Mouse (Mus musculus): ENCODE measurements around the gene Hbb-bt. TPM values are rescaled to one million over a fixed set of nuclear protein-coding genes. Genes with fewer than 3 reads are reported as not detected.
"Not testable (repeated sequence)": the region's sequence is repeated elsewhere in the genome, so short reads cannot be mapped to it uniquely, and the experiment has no call there.

The Hbb-bt gene
- polyA plus RNA-seq, 1 experiment: not detected

DNA sequence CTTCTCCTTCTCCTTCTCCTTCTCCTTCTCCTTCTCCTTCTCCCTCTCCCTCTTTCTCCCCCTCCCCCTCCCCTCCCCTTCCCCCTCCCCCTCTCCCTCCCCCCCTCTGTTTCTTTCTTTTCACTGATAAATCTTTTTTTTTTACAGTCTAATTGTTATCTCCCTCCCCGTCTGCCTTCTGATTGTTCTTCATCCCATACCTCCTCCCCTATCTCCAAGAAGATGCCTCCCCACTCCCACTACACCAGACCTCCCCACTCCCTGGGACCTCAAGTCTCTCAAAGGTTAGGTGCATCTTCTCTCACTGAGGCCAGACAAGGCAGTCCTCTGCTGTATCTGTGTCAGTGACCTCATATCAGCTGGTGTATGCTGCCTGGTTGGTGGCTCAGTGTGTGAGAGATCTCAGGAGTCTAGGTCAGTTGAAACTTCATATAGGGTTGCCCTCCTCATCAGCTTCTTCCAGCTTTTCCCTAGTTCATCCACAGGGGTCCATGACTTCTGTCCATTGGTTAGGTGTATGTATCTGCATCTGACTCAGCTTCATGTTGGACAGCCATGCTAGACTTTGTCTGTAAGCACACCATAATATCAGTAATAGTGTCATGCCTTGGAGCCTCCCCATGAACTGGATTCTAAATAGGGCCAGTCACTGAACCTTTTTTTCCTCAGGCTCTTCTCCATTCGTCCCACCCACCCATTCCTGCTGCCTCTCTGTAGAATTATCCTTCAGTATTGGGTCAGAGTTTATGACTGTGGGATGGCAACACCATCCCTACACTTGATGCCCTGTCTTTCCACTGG, 30.9 kb upstream of the Hbb-bt start:
- TF ChIP-seq MAX (IDR thresholded peaks at IDR 0.05) (no peak), MYOG (IDR thresholded peaks at IDR 0.05; ENCODE audit: control insufficient read depth, extremely low read depth, insufficient read length) (no peak), CEBPB (IDR thresholded peaks at IDR 0.05; ENCODE audit: low read depth) (no peak), FOSL1 (IDR thresholded peaks at IDR 0.05; ENCODE audit: insufficient read depth, low read length, poor library complexity, severe bottlenecking) (no peak), MYOD1 (IDR thresholded peaks at IDR 0.05; ENCODE audit: control insufficient read depth, insufficient read length, low read depth) (no peak), CTCF (IDR thresholded peaks at IDR 0.05; ENCODE audit: control insufficient read depth, insufficient read depth, insufficient read length) (no peak), USF1 (IDR thresholded peaks at IDR 0.05; ENCODE audit: low read depth) (no peak)
- H3K79me3 ChIP-seq (ENCODE audit: low read depth): no peaks in the 10 kb centered on the region
- no peak overlapping the region for H3ac ChIP-seq (ENCODE audit: control insufficient read depth, insufficient read length, low read depth)
- H3K79me2 ChIP-seq (ENCODE audit: control insufficient read depth, insufficient read depth): no peaks in the 10 kb centered on the region
- no peaks in the 10 kb centered on the region for H3K27me3 ChIP-seq (ENCODE audit: control insufficient read depth, insufficient read depth, insufficient read length)
- H3K4me3 ChIP-seq (ENCODE audit: insufficient read depth, poor library complexity, severe bottlenecking): no peak overlapping the region
- H3K36me3 ChIP-seq (ENCODE audit: control insufficient read depth, insufficient read depth): no peaks in the 10 kb centered on the region

DNA sequence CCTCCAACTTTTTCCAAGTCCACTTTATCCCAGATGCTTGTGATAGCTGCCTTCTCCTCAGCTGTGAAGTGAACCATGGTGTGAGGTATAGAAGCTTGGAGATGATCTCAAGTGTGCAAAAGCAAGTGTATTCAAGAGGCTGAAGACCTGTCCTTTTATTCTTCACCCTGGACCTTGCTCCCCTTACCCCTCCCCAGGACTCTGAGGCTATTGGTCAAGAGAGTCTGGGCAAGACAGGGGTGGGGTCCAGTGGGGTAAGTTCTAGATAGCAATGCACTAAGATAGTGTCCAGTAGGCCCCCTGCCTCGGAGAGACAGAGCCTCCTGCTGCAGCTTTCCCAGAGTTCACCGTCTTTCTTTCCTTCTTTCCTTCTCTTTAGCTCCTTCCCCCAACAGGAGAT, 29.2 kb upstream of the Hbb-bt start, which contains the start of gene Hbb-bh1:
Gene Hbb-bh1, minus strand, starts transcription at position 131 of the 400 bp plus-strand sequence.
- no peaks in the 10 kb centered on the region for H3K27me3 ChIP-seq (ENCODE audit: control insufficient read depth, insufficient read depth, insufficient read length)
- H3K4me3 ChIP-seq (ENCODE audit: insufficient read depth, poor library complexity, severe bottlenecking): no peak within 1 kb of the TSS
- no peak within 1 kb of the TSS for H3ac ChIP-seq (ENCODE audit: control insufficient read depth, insufficient read length, low read depth)
- H3K36me3 ChIP-seq (ENCODE audit: control insufficient read depth, insufficient read depth): no peaks in the 10 kb centered on the region
- H3K79me2 ChIP-seq (ENCODE audit: control insufficient read depth, insufficient read depth): no peaks in the 10 kb centered on the region
- no peaks in the 10 kb centered on the region for H3K79me3 ChIP-seq (ENCODE audit: low read depth)
- TF ChIP-seq MYOG (IDR thresholded peaks at IDR 0.05; ENCODE audit: control insufficient read depth, extremely low read depth, insufficient read length) (no peak), FOSL1 (IDR thresholded peaks at IDR 0.05; ENCODE audit: insufficient read depth, low read length, poor library complexity, severe bottlenecking) (no peak), CTCF (IDR thresholded peaks at IDR 0.05; ENCODE audit: control insufficient read depth, insufficient read depth, insufficient read length) (no peak), MYOD1 (IDR thresholded peaks at IDR 0.05; ENCODE audit: control insufficient read depth, insufficient read length, low read depth) (no peak), MAX (IDR thresholded peaks at IDR 0.05) (no peak), CEBPB (IDR thresholded peaks at IDR 0.05; ENCODE audit: low read depth) (no peak), USF1 (IDR thresholded peaks at IDR 0.05; ENCODE audit: low read depth) (no peak)

DNA sequence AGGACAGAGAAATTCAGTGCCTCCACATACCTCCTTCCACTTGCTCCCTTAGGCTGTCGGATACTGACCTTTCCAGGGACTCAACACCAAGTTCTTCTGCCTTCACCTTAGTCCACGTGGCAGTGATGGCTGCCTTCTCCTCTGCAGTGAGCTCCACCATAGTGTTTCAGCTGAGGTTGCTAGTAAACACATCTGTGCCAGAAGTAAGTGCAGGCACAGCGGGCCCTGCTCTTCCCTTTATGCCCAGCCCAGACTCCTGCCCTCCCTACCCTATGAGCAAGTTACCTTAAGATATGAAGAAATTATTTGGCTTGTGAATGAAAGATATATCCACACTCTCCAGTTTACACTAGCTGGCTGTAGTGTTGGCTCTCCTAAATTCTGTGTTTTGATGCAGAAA, 26.5 kb upstream of the Hbb-bt start, which contains the start of gene Hbb-bh2:
Gene Hbb-bh2, minus strand, starts transcription at position 253 of the 400 bp plus-strand sequence.
- no peak for TF ChIP-seq FOSL1 (IDR thresholded peaks at IDR 0.05; ENCODE audit: insufficient read depth, low read length, poor library complexity, severe bottlenecking)
- TF ChIP-seq MYOD1 (IDR thresholded peaks at IDR 0.05; ENCODE audit: control insufficient read depth, insufficient read length, low read depth): no peak
- no peak for TF ChIP-seq CEBPB (IDR thresholded peaks at IDR 0.05; ENCODE audit: low read depth)
- no peak for TF ChIP-seq USF1 (IDR thresholded peaks at IDR 0.05; ENCODE audit: low read depth)
- TF ChIP-seq MAX (IDR thresholded peaks at IDR 0.05): no peak
- TF ChIP-seq CTCF (IDR thresholded peaks at IDR 0.05; ENCODE audit: control insufficient read depth, insufficient read depth, insufficient read length): no peak
- TF ChIP-seq MYOG (IDR thresholded peaks at IDR 0.05; ENCODE audit: control insufficient read depth, extremely low read depth, insufficient read length): no peak
- H3K27me3 ChIP-seq (ENCODE audit: control insufficient read depth, insufficient read depth, insufficient read length): no peaks in the 10 kb centered on the region
- H3K79me3 ChIP-seq (ENCODE audit: low read depth): no peaks in the 10 kb centered on the region

DNA sequence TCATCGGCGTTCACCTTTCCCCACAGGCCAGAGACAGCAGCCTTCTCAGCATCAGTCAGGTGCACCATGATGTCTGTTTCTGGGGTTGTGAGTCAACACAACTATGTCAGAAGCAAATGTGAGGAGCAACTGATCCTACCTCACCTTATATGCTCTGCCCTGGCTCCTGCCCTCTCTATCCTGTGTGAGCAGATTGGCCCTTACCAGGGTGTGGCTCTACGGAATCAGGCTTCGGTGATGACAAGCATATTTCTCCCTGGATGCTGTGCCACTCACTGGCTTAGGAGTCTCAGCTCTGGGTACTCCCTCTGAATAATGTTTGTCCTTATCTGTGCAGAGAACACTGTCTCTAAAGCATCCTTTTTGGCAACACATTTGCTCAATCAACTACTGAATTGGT, 14.0 kb upstream of the Hbb-bt start, which contains the start of gene Hbb-bs:
Gene Hbb-bs, minus strand, starts transcription at position 289 of the 400 bp plus-strand sequence.
- Histone ChIP-seq H3K4me3 (ENCODE audit: insufficient read depth, poor library complexity, severe bottlenecking) (no peak within 1 kb of the TSS), H3K79me2 (ENCODE audit: control insufficient read depth, insufficient read depth) (no peaks in the 10 kb centered on the region), H3K27me3 (ENCODE audit: control insufficient read depth, insufficient read depth, insufficient read length) (no peaks in the 10 kb centered on the region), H3ac (ENCODE audit: control insufficient read depth, insufficient read length, low read depth) (no peak within 1 kb of the TSS), H3K36me3 (ENCODE audit: control insufficient read depth, insufficient read depth) (no peaks in the 10 kb centered on the region), H3K79me3 (ENCODE audit: low read depth) (no peaks in the 10 kb centered on the region)
- no peak for TF ChIP-seq CTCF (IDR thresholded peaks at IDR 0.05; ENCODE audit: control insufficient read depth, insufficient read depth, insufficient read length)
- TF ChIP-seq CEBPB (IDR thresholded peaks at IDR 0.05; ENCODE audit: low read depth): no peak
- no peak for TF ChIP-seq USF1 (IDR thresholded peaks at IDR 0.05; ENCODE audit: low read depth)
- TF ChIP-seq MYOG (IDR thresholded peaks at IDR 0.05; ENCODE audit: control insufficient read depth, extremely low read depth, insufficient read length): no peak
- TF ChIP-seq MAX (IDR thresholded peaks at IDR 0.05): no peak
- TF ChIP-seq FOSL1 (IDR thresholded peaks at IDR 0.05; ENCODE audit: insufficient read depth, low read length, poor library complexity, severe bottlenecking): no peak
- no peak for TF ChIP-seq MYOD1 (IDR thresholded peaks at IDR 0.05; ENCODE audit: control insufficient read depth, insufficient read length, low read depth)

More for the DNA sequence above, 26.5 kb upstream of the Hbb-bt start, which contains the start of gene Hbb-bh2:
- Histone ChIP-seq H3K4me3 (ENCODE audit: insufficient read depth, poor library complexity, severe bottlenecking) (no peak within 1 kb of the TSS), H3K79me2 (ENCODE audit: control insufficient read depth, insufficient read depth) (no peaks in the 10 kb centered on the region), H3ac (ENCODE audit: control insufficient read depth, insufficient read length, low read depth) (no peak within 1 kb of the TSS), H3K36me3 (ENCODE audit: control insufficient read depth, insufficient read depth) (no peaks in the 10 kb centered on the region)

DNA sequence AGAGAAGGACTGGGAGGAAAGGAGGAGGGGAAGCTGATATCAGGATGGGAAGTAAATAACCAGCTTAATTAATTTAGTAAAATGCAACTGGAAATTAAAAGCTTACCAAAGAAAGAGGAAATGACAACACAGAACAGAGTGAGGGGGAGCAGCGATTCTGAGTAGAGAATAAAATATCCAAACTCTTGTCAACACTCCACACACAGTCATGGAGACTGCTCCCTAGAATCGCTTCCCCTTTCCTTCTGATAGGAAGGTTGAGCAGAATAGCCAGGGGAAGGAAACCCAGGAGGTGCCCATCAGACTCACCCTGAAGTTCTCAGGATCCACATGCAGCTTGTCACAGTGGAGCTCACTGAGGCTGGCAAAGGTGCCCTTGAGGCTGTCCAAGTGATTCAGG, 13.3 kb upstream of the Hbb-bt start:
- H3K4me3 ChIP-seq (ENCODE audit: insufficient read depth, poor library complexity, severe bottlenecking); H3K27me3 ChIP-seq (ENCODE audit: control insufficient read depth, insufficient read depth, insufficient read length); H3K36me3 ChIP-seq (ENCODE audit: control insufficient read depth, insufficient read depth); H3ac ChIP-seq (ENCODE audit: control insufficient read depth, insufficient read length, low read depth); H3K79me2 ChIP-seq (ENCODE audit: control insufficient read depth, insufficient read depth); H3K79me3 ChIP-seq (ENCODE audit: low read depth): not testable (repeated sequence)

Data from C2C12 (cell line).